Comparison of ENCODE assay signal across 8 mouse cellular contexts in the genomic region with DNA sequence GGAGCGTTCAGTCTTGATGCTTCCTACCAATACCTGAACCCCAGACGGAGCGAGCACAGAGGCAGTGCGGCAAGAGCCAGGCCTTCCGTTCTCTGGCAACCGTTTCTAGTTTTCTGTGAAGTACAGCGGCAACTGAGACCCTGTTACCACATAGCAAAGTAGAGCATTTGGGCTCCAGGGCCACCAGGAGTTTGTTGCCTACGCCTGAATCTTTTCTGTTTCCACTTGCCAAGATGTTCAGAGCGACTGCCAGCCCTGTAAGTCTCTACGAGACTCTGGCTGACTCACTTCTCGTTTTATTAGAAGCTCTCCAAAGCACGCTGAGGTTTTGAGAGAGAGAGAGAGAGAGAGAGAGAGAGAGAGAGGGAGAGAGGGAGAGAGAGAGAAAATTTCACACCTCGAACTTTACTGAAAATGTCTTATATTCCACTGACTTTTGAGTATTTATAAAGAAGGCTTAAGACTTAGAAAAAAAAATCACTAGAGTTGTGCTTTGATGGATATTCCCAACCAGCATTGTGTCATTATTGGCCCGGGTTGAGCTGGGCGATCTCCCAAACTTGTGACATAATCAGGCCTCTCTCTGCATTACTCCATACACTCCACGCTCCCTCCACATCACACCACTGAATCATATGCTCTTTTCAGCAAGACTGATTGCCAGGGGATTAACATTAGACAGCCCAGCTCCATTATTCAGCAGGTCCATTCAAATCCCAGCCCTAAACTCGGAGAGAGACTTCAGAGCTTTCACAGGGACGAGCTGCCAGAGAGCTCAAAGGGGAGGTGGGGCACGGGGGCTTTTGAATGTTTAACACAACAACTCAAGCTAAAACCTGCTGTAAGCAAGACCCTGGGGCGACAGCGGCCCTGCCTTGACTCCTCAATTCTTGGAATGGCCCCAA.
DNase-seq lines count a peak whose midpoint lies in the region; ATAC-seq and TF ChIP-seq lines count a peak whose summit lies in the region.

No protein-coding gene starts in this region.

- H3K9me3 ChIP-seq in kidney, embryonic 15.5 days (replicated peaks), result no peaks in the 10 kb centered on the region
- H3K9me3 ChIP-seq in hindbrain, embryonic 16.5 days (ENCODE audit: control insufficient read depth, low read length), result no peaks in the 10 kb centered on the region
- H3K9me3 ChIP-seq in lung, postnatal 0 days (ENCODE audit: low read length), result no peaks in the 10 kb centered on the region

- peaks cover 29% of the 10 kb centered on the region for H3K36me3 ChIP-seq in kidney, embryonic 15.5 days
- no peaks in the 10 kb centered on the region for H3K36me3 ChIP-seq in kidney, adult 2 months (ENCODE audit: control insufficient read depth, insufficient read depth, low read length)
- H3K36me3 ChIP-seq in hindbrain, embryonic 16.5 days (ENCODE audit: control insufficient read depth, insufficient read depth, low read length), result no peaks in the 10 kb centered on the region
- no peaks in the 10 kb centered on the region for H3K36me3 ChIP-seq in lung, postnatal 0 days (ENCODE audit: insufficient read depth, low read length)

- no peak overlapping the region for H3K4me3 ChIP-seq in kidney, embryonic 15.5 days (replicated peaks)
- no peak overlapping the region for H3K4me3 ChIP-seq in kidney, adult 2 months (ENCODE audit: insufficient read depth, low read depth, low read length)
- H3K4me3 ChIP-seq in hindbrain, embryonic 16.5 days (ENCODE audit: low read length), result no peak overlapping the region
- H3K4me3 ChIP-seq in lung, postnatal 0 days (ENCODE audit: low read depth, low read length), result no peak overlapping the region

- no peak for DNase-seq in kidney, adult 2 months
- DNase-seq in cerebellum, postnatal 25 days, result peak; percentile 16 to 43
- DNase-seq in gastrocnemius, adult 18-20 months (ENCODE audit: low spot score), result peak; percentile 67
- peak; percentile 88 for DNase-seq in lung, postnatal 0 days (ENCODE audit: low spot score)
- DNase-seq in right cerebral cortex, postnatal 36 days (ENCODE audit: low spot score in 2 of 2), result peak; percentile 41 to 42
- no peak for DNase-seq in spleen, postnatal 36 days (ENCODE audit: low spot score in 2 of 2)

- H3K4me1 ChIP-seq in kidney, embryonic 15.5 days, result peaks cover 30% of the 10 kb centered on the region
- H3K4me1 ChIP-seq in kidney, adult 2 months (ENCODE audit: control insufficient read depth, insufficient read depth, low read length), result 0 out of 2 replicates have a peak, but pooled peaks cover 3% of the 10 kb centered on the region
- H3K4me1 ChIP-seq in hindbrain, embryonic 16.5 days (ENCODE audit: control insufficient read depth, insufficient read depth, low read depth, low read length), result peaks cover 17% of the 10 kb centered on the region
- H3K4me1 ChIP-seq in lung, postnatal 0 days (ENCODE audit: insufficient read depth, low read depth, low read length), result peaks cover 7% of the 10 kb centered on the region; the same call in 1 of the 2 replicates

- 51% methylated on average over 21 of the region's 21 CpGs for WGBS in kidney, embryonic 15.5 days
- 72% methylated on average over 21 of the region's 21 CpGs for WGBS in kidney, adult 2 months
- WGBS in hindbrain, embryonic 16.5 days, result 29% methylated on average over 21 of the region's 21 CpGs
- 47% methylated on average over 21 of the region's 21 CpGs for WGBS in lung, postnatal 0 days

- no peak for TF ChIP-seq EP300 in lung, postnatal 0 days (IDR thresholded peaks at IDR 0.05)

- no peak for TF ChIP-seq POLR2A in kidney, adult 2 months (IDR thresholded peaks at IDR 0.05; ENCODE audit: low read depth, low read length)

- peak overlapping the region; percentile 34; the same call in 1 of the 2 replicates for H3K27ac ChIP-seq in kidney, embryonic 15.5 days
- H3K27ac ChIP-seq in kidney, adult 2 months (ENCODE audit: insufficient read depth, low read depth, low read length), result no peak overlapping the region
- peak overlapping the region; percentile 49 for H3K27ac ChIP-seq in hindbrain, embryonic 16.5 days (ENCODE audit: low read depth, low read length)
- peak overlapping the region; percentile 47; the same call in 1 of the 2 replicates for H3K27ac ChIP-seq in lung, postnatal 0 days (ENCODE audit: low read length)

- no peak for TF ChIP-seq CTCF in kidney, adult 2 months (conservative IDR thresholded peaks at IDR 0.05; ENCODE audit: insufficient read depth, insufficient read length, low read depth, low read length)
- no peak for TF ChIP-seq CTCF in lung, postnatal 0 days (IDR thresholded peaks at IDR 0.05)

- ATAC-seq in kidney, embryonic 15.5 days (replicated peaks; ENCODE audit: low FRiP score), result peak; percentile 66; the same call in 1 of the 2 replicates
- peak; percentile 93 for ATAC-seq in hindbrain, embryonic 16.5 days
- peak; percentile 72 for ATAC-seq in lung, postnatal 0 days

- no peak overlapping the region for H3K9ac ChIP-seq in kidney, embryonic 15.5 days
- H3K9ac ChIP-seq in hindbrain, embryonic 16.5 days (ENCODE audit: low read depth, low read length), result no peak overlapping the region
- H3K9ac ChIP-seq in lung, postnatal 0 days (replicated peaks; ENCODE audit: low read depth), result no peak overlapping the region

- H3K4me2 ChIP-seq in kidney, embryonic 15.5 days, result no peak overlapping the region
- peak overlapping the region; percentile 9; the same call in 1 of the 2 replicates for H3K4me2 ChIP-seq in hindbrain, embryonic 16.5 days (ENCODE audit: low read length)
- H3K4me2 ChIP-seq in lung, postnatal 0 days (replicated peaks; ENCODE audit: low read depth, low read length), result no peak overlapping the region

- no peaks in the 10 kb centered on the region for H3K27me3 ChIP-seq in kidney, embryonic 15.5 days
- no peaks in the 10 kb centered on the region; the same call in 1 of the 2 replicates for H3K27me3 ChIP-seq in kidney, adult 2 months (replicated peaks; ENCODE audit: control insufficient read depth, insufficient read depth, low read length)
- H3K27me3 ChIP-seq in hindbrain, embryonic 16.5 days (replicated peaks; ENCODE audit: control insufficient read depth, insufficient read depth, low read length), result no peaks in the 10 kb centered on the region; the same call in 1 of the 2 replicates
- no peaks in the 10 kb centered on the region for H3K27me3 ChIP-seq in lung, postnatal 0 days (replicated peaks; ENCODE audit: insufficient read depth, low read length)

Comparison
In these comparisons a context has a peak if more than half of its experiments do, and no peak if none do; other contexts are left out.
1. DNase-seq: peak in cerebellum, postnatal 25 days (2 of 2), gastrocnemius, adult 18-20 months (single experiment), lung, postnatal 0 days (single experiment) and right cerebral cortex, postnatal 36 days (2 of 2); none in kidney, adult 2 months (single experiment) and spleen, postnatal 36 days (0 of 2).
2. Peak in every context shown above with its lines, with median percentiles within 50 percentile points of each other: ATAC-seq.